Mouse (Mus musculus): ENCODE results near the gene Cib1. TPM values are rescaled to one million over a fixed set of nuclear protein-coding genes. Genes with fewer than 3 reads are reported as not detected.

The Cib1 gene
- polyA plus RNA-seq (2014; fragmentation: Illumina TruSeq; extraction: RNeasy Lipid Tissue Mini Kit (QIAGEN cat#74804); ENCODE audit: insufficient read depth, low read depth, low replicate concordance): 95.7 TPM

GRCm38 (mm10) chr7:80232489-80233029 lies at the start of gene Cib1, which contains the start of gene Gdpgp1:
Cib1 (minus strand) TSS chr7:80232813.
Gdpgp1 (plus strand) TSS chr7:80232865.

GRCm38 (mm10) chr7:80268897-80269750 lies 36.5 kb upstream of the Cib1 start, which contains the start of gene Vps33b:
Vps33b (plus strand) TSS chr7:80269649.

GRCm38 (mm10) chr7:80260625-80261371 lies 28.2 kb upstream of the Cib1 start, which contains the start of gene Ngrn:
Ngrn (plus strand) TSS chr7:80261215.

GRCm38 (mm10) chr7:80246148-80246721 lies 13.6 kb upstream of the Cib1 start, which contains the start of gene Ttll13:
Ttll13 (plus strand) TSS chr7:80246376.

GRCm38 (mm10) chr7:80186531-80187296 lies 45.9 kb downstream of the Cib1 start, which contains the start of gene Sema4b:
Sema4b (plus strand) TSS chr7:80186841.

Other genes with a start within 250 kb of the Cib1 start
- 9.3 TPM for gene Zfp710, start 208.0 kb downstream of the Cib1 start, polyA plus RNA-seq (2014; fragmentation: Illumina TruSeq; extraction: RNeasy Lipid Tissue Mini Kit (QIAGEN cat#74804); ENCODE audit: insufficient read depth, low read depth, low replicate concordance)
- 115 TPM for gene Idh2, start 117.4 kb downstream of the Cib1 start, polyA plus RNA-seq (2014; fragmentation: Illumina TruSeq; extraction: RNeasy Lipid Tissue Mini Kit (QIAGEN cat#74804); ENCODE audit: insufficient read depth, low read depth, low replicate concordance)
- 4.1 TPM for gene Sema4b, start 46.0 kb downstream of the Cib1 start, polyA plus RNA-seq (2014; fragmentation: Illumina TruSeq; extraction: RNeasy Lipid Tissue Mini Kit (QIAGEN cat#74804); ENCODE audit: insufficient read depth, low read depth, low replicate concordance)
- gene Gdpgp1, start 52 bp upstream of the Cib1 start, polyA plus RNA-seq (2014; fragmentation: Illumina TruSeq; extraction: RNeasy Lipid Tissue Mini Kit (QIAGEN cat#74804); ENCODE audit: insufficient read depth, low read depth, low replicate concordance): 1.6 TPM
- 0.74 TPM for gene Ttll13, start 13.6 kb upstream of the Cib1 start, polyA plus RNA-seq (2014; fragmentation: Illumina TruSeq; extraction: RNeasy Lipid Tissue Mini Kit (QIAGEN cat#74804); ENCODE audit: insufficient read depth, low read depth, low replicate concordance)
- gene Ngrn, start 28.4 kb upstream of the Cib1 start, polyA plus RNA-seq (2014; fragmentation: Illumina TruSeq; extraction: RNeasy Lipid Tissue Mini Kit (QIAGEN cat#74804); ENCODE audit: insufficient read depth, low read depth, low replicate concordance): 36.1 TPM
- gene Vps33b, start 36.8 kb upstream of the Cib1 start, polyA plus RNA-seq (2014; fragmentation: Illumina TruSeq; extraction: RNeasy Lipid Tissue Mini Kit (QIAGEN cat#74804); ENCODE audit: insufficient read depth, low read depth, low replicate concordance): 7.7 TPM
- gene Prc1, start 61.6 kb upstream of the Cib1 start, polyA plus RNA-seq (2014; fragmentation: Illumina TruSeq; extraction: RNeasy Lipid Tissue Mini Kit (QIAGEN cat#74804); ENCODE audit: insufficient read depth, low read depth, low replicate concordance): 1.7 TPM
- 7.9 TPM for gene Rccd1, start 91.6 kb upstream of the Cib1 start, polyA plus RNA-seq (2014; fragmentation: Illumina TruSeq; extraction: RNeasy Lipid Tissue Mini Kit (QIAGEN cat#74804); ENCODE audit: insufficient read depth, low read depth, low replicate concordance)
- 26.9 TPM for gene Unc45a, start 108.2 kb upstream of the Cib1 start, polyA plus RNA-seq (2014; fragmentation: Illumina TruSeq; extraction: RNeasy Lipid Tissue Mini Kit (QIAGEN cat#74804); ENCODE audit: insufficient read depth, low read depth, low replicate concordance)
- gene Hddc3, start 110.3 kb upstream of the Cib1 start, polyA plus RNA-seq (2014; fragmentation: Illumina TruSeq; extraction: RNeasy Lipid Tissue Mini Kit (QIAGEN cat#74804); ENCODE audit: insufficient read depth, low read depth, low replicate concordance): 11.1 TPM
- 13.0 TPM for gene Man2a2, start 138.6 kb upstream of the Cib1 start, polyA plus RNA-seq (2014; fragmentation: Illumina TruSeq; extraction: RNeasy Lipid Tissue Mini Kit (QIAGEN cat#74804); ENCODE audit: insufficient read depth, low read depth, low replicate concordance)
- gene Fes, start 155.1 kb upstream of the Cib1 start, polyA plus RNA-seq (2014; fragmentation: Illumina TruSeq; extraction: RNeasy Lipid Tissue Mini Kit (QIAGEN cat#74804); ENCODE audit: insufficient read depth, low read depth, low replicate concordance): 15.8 TPM
- 29.6 TPM for gene Furin, start 172.6 kb upstream of the Cib1 start, polyA plus RNA-seq (2014; fragmentation: Illumina TruSeq; extraction: RNeasy Lipid Tissue Mini Kit (QIAGEN cat#74804); ENCODE audit: insufficient read depth, low read depth, low replicate concordance)